Mouse (Mus musculus) adrenal gland, adult 10 weeks (tissue): ENCODE data around the gene Gfpt1. TPM values are rescaled to one million over a fixed set of nuclear protein-coding genes. Genes with fewer than 3 reads are reported as not detected.

ENCODE experiments used
- polyA plus RNA-seq: library from polyadenylated mRNA; stranded (reverse); fragments of 350-450 nt; fragmentation: Illumina TruSeq; extraction: RNeasy Lipid Tissue Mini Kit (QIAGEN cat#74804); gene quantifications from one replicate; pipeline ENCODE4 v1.2.3, GENCODE M21; 2014; ENCODE audit warnings: low read depth, low replicate concordance

Gene Gfpt1
- polyA plus RNA-seq: 71.7 TPM

GRCm38 (mm10) chr6:87042337-87043130 is at the start of gene Gfpt1:
TSS of gene Gfpt1 (plus strand) at chr6:87042846.

GRCm38 (mm10) chr6:87008887-87009286 is 33.8 kb upstream of the Gfpt1 start, which contains the start of gene Nfu1:
TSS of gene Nfu1 (plus strand) at chr6:87009236.

GRCm38 (mm10) chr6:87104123-87104796 is 61.6 kb downstream of the Gfpt1 start, which contains the start of gene D6Ertd527e:
TSS of gene D6Ertd527e (plus strand) at chr6:87104746.

Other genes starting within 250 kb of the Gfpt1 start
- gene Anxa4, start 249.3 kb upstream of the Gfpt1 start, polyA plus RNA-seq: 107 TPM
- gene Aak1, start 193.3 kb upstream of the Gfpt1 start, polyA plus RNA-seq: 25.4 TPM
- 62.4 TPM for gene Nfu1, start 33.6 kb upstream of the Gfpt1 start, polyA plus RNA-seq
- gene D6Ertd527e, start 61.9 kb downstream of the Gfpt1 start, polyA plus RNA-seq: not detected